Mouse (Mus musculus) stomach, postnatal 0 days (tissue): Measurements from ENCODE around the gene Dusp8. TPM values are rescaled to one million over a fixed set of nuclear protein-coding genes. Genes with fewer than 3 reads are reported as not detected.

Source experiments
- ATAC-seq: fragments of 200-750 bp; cut with Nextera tagmentation; 2 replicates; pipeline ENCODE4 v1.8.0; 2017; ENCODE audit not compliant: low FRiP score, low TSS enrichment
- DNase-seq: peaks from one replicate; pipeline ENCODE4 v3.0.0-alpha.2; 2016; ENCODE audit warnings: low spot score
- H3K27ac ChIP-seq: fragments of 300-500 bp; sonication (generic); replicated peaks from 2 replicates; pipeline ENCODE4 v1.5.1; 2014; ENCODE audit warnings: mild to moderate bottlenecking, control low read depth
- H3K27me3 ChIP-seq: fragments of 300-500 bp; sonication (generic); 2 replicates; pipeline ENCODE4 v1.6.1; 2014; ENCODE audit warnings: low read length; ENCODE audit not compliant: control insufficient read depth, insufficient read depth
- H3K36me3 ChIP-seq: fragments of 300-500 bp; sonication (generic); 2 replicates; pipeline ENCODE4 v1.6.1; 2014; ENCODE audit warnings: low read length, mixed read lengths; ENCODE audit not compliant: control insufficient read depth, insufficient read depth
- H3K4me1 ChIP-seq: fragments of 300-500 bp; sonication (generic); replicated peaks from 2 replicates; pipeline ENCODE4 v1.6.1; 2014; ENCODE audit warnings: antibody characterized with exemption; ENCODE audit not compliant: control insufficient read depth, insufficient read depth
- H3K4me2 ChIP-seq: fragments of 300-500 bp; sonication (generic); replicated peaks from 2 replicates; pipeline ENCODE4 v1.6.1; 2014; ENCODE audit warnings: low read depth, mild to moderate bottlenecking, control low read depth, moderate library complexity
- H3K4me3 ChIP-seq: fragments of 300-500 bp; sonication (generic); 2 replicates; pipeline ENCODE4 v1.5.1; 2014; ENCODE audit warnings: low read depth, low read length, control low read depth
- H3K9ac ChIP-seq: fragments of 300-500 bp; sonication (generic); 2 replicates; pipeline ENCODE4 v1.6.1; 2014; ENCODE audit warnings: mild to moderate bottlenecking, low read length, control low read depth, mixed read lengths
- H3K9me3 ChIP-seq: fragments of 300-500 bp; sonication (generic); 2 replicates; pipeline ENCODE4 v1.6.1; 2016; ENCODE audit warnings: low read length; ENCODE audit not compliant: control insufficient read depth
- CTCF ChIP-seq: IDR thresholded peaks from 2 replicates; pipeline ENCODE4 v1.5.1; 2016; ENCODE audit warnings: antibody characterized with exemption, low read depth, mild to moderate bottlenecking, moderate library complexity
- EP300 ChIP-seq: optimal IDR thresholded peaks from 2 replicates; pipeline ENCODE3; 2016; ENCODE audit warnings: antibody characterized with exemption
- WGBS: fragments of 180-500 bp; shearing (Covaris S2); extraction: QIAGEN DNeasy Blood & Tissue Kit; methylation state at CpG from one replicate; pipeline ENCODE4 v1.1.7; 2014; 5-methylcytosine and 5-hydroxymethylcytosine counted together
- polyA plus RNA-seq: library from polyadenylated mRNA; unstranded; fragments of >200 nt; fragmentation: Nextera tagmentation; extraction: Ambion mirVana; gene quantifications from 2 replicates; pipeline ENCODE4 v1.2.1, GENCODE M21; 2015

Gene Dusp8
- polyA plus RNA-seq, 1 experiment from 2014 or later: 3.6 TPM

DNA sequence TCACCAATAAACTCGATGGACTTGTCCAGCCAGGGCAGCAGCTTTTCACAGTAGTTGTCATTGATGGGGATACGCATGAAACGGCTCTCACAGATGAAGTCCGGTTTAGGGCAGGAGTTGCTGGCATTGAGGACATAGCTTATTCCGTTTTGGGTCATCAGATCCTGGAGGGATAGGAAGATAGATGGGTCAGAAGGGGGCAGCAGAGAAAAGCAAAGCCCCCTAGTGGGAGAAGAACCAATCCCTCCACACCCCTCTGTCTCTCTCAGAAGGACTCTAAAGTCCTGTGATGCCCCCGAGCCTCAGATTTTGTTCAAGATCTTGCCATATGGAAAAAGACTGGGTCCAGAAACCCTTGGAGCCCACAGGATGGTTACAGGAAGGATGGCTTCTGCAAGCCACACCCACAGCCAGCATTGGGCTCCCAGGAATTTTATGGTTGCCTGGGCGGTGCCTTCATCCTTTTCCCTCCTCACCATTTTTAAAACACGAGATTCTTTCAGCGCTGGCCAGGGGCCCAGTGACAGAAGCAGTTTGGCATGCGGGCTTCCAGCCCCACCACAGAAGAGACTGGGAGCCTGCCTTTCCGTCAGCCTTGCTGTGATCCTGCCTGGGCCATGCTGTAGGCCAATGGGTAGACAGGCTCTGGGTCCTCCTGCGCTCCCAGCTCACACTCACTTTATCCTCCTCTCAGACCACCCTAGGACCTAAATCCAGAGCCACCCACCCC is 11.9 kb downstream of the Dusp8 start:
- Histone ChIP-seq H3K4me2 (no peak overlapping the region), H3K4me3 (no peak overlapping the region), H3K27ac (peak overlapping the region; percentile 49), H3K9ac (0 out of 2 replicates have a peak overlapping the region, but pooled peaks have one; percentile 0), H3K9me3 (no peaks in the 10 kb centered on the region), H3K36me3 (no peaks in the 10 kb centered on the region; the same call in 1 of the 2 replicates), H3K4me1 (peaks cover 3% of the 10 kb centered on the region; the same call in 1 of the 2 replicates), H3K27me3 (peaks cover 4% of the 10 kb centered on the region; the same call in 1 of the 2 replicates)
- no peak for TF ChIP-seq EP300
- TF ChIP-seq CTCF: peak; percentile 37
- ATAC-seq (peak; percentile 11; the same call in 1 of the 2 replicates), DNase-seq (no peak)
- WGBS: 37% methylated on average over 12 of the region's 12 CpGs

GRCm38 (mm10) chr7:142082607-142083006 is 13.0 kb downstream of the Dusp8 start:
- Histone ChIP-seq H3K4me2 (no peak overlapping the region), H3K36me3 (no peaks in the 10 kb centered on the region; the same call in 1 of the 2 replicates), H3K9ac (no peak overlapping the region), H3K4me1 (peaks cover 3% of the 10 kb centered on the region; the same call in 1 of the 2 replicates), H3K27me3 (peaks cover 4% of the 10 kb centered on the region; the same call in 1 of the 2 replicates), H3K27ac (no peak overlapping the region), H3K9me3 (no peaks in the 10 kb centered on the region), H3K4me3 (no peak overlapping the region)
- WGBS: 78% methylated on average over 12 of the region's 16 CpGs
- no peak for ATAC-seq
- DNase-seq: no peak
- TF ChIP-seq EP300 (no peak), CTCF (no peak)

GRCm38 (mm10) chr7:142082179-142082578 is 13.5 kb downstream of the Dusp8 start:
- no peak for ATAC-seq
- no peak overlapping the region for H3K4me3 ChIP-seq
- peaks cover 4% of the 10 kb centered on the region; the same call in 1 of the 2 replicates for H3K27me3 ChIP-seq

DNA sequence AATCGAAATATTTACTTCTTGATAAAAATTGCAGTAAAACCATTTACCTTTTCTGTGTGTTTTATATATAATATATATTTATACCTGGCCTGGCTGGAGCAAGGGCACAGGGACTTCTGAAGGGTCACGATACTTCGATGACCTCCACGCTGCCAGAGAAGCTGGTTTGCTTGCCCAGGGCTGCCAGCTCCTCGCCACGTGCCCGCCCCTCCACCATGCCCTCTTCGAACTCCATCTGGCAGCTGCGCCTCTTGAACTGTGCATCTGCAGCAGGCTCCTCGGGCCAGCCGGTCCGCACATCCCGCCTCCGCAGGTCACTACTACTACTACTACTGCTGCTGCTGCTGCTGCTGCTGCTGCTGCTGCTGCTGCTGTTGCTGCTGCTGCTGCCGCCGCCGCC is 13.9 kb downstream of the Dusp8 start:
- DNase-seq: no peak
- Histone ChIP-seq H3K4me1 (peaks cover 3% of the 10 kb centered on the region; the same call in 1 of the 2 replicates), H3K27me3 (peaks cover 4% of the 10 kb centered on the region; the same call in 1 of the 2 replicates), H3K36me3 (no peaks in the 10 kb centered on the region; the same call in 1 of the 2 replicates), H3K9ac (no peak overlapping the region), H3K4me3 (no peak overlapping the region), H3K27ac (no peak overlapping the region), H3K4me2 (peak overlapping the region; percentile 11; the same call in 1 of the 2 replicates), H3K9me3 (no peaks in the 10 kb centered on the region)
- 36% methylated on average over 15 of the region's 17 CpGs for WGBS
- ATAC-seq: no peak
- no peak for TF ChIP-seq EP300
- TF ChIP-seq CTCF: no peak

More at GRCm38 (mm10) chr7:142082179-142082578, 13.5 kb downstream of the Dusp8 start:
- H3K27ac ChIP-seq: no peak overlapping the region
- 31% methylated on average over 26 of the region's 38 CpGs for WGBS
- no peak overlapping the region for H3K9ac ChIP-seq
- H3K36me3 ChIP-seq: no peaks in the 10 kb centered on the region; the same call in 1 of the 2 replicates
- peak overlapping the region; percentile 11; the same call in 1 of the 2 replicates for H3K4me2 ChIP-seq
- no peak for DNase-seq
- TF ChIP-seq EP300: no peak
- no peak for TF ChIP-seq CTCF
- peaks cover 3% of the 10 kb centered on the region; the same call in 1 of the 2 replicates for H3K4me1 ChIP-seq
- H3K9me3 ChIP-seq: no peaks in the 10 kb centered on the region

- Histone ChIP-seq H3K27ac (no peak overlapping the region), H3K4me3 (no peak overlapping the region), H3K9me3 (no peaks in the 10 kb centered on the region), H3K9ac (no peak overlapping the region), H3K36me3 (no peaks in the 10 kb centered on the region; the same call in 1 of the 2 replicates), H3K4me2 (no peak overlapping the region), H3K27me3 (peaks cover 4% of the 10 kb centered on the region; the same call in 1 of the 2 replicates), H3K4me1 (peaks cover 3% of the 10 kb centered on the region; the same call in 1 of the 2 replicates)
- WGBS: 56% methylated on average over 2 of the region's 2 CpGs
- no peak for DNase-seq
- no peak for TF ChIP-seq EP300
- ATAC-seq: no peak
Observed at GRCm38 (mm10) chr7:142080876-142081275, 14.8 kb downstream of the Dusp8 start.

- Histone ChIP-seq H3K27me3 (peaks cover 4% of the 10 kb centered on the region; the same call in 1 of the 2 replicates), H3K27ac (no peak overlapping the region), H3K36me3 (no peaks in the 10 kb centered on the region; the same call in 1 of the 2 replicates), H3K4me3 (no peak overlapping the region), H3K4me2 (no peak overlapping the region), H3K9me3 (no peaks in the 10 kb centered on the region), H3K9ac (no peak overlapping the region), H3K4me1 (no peaks in the 10 kb centered on the region; the same call in 1 of the 2 replicates)
- TF ChIP-seq CTCF (no peak), EP300 (no peak)
- WGBS: 56% methylated on average over 5 of the region's 5 CpGs
- ATAC-seq (no peak), DNase-seq (no peak)
Observed at GRCm38 (mm10) chr7:142079365-142079764, 16.3 kb downstream of the Dusp8 start.
